Mouse (Mus musculus) liver, embryonic 14.5 days (tissue): ENCODE data around the gene Rubcn. TPM values are rescaled to one million over a fixed set of nuclear protein-coding genes. Genes with fewer than 3 reads are reported as not detected.

ENCODE experiments used
- ATAC-seq: fragments of 200-750 bp; cut with Nextera tagmentation; 2 replicates; pipeline ENCODE4 v1.8.0; 2017; ENCODE audit warnings: moderate number of reproducible peaks, mild to moderate bottlenecking, moderate library complexity; ENCODE audit not compliant: insufficient read depth
- DNase-seq, 3 experiments: peaks; one replicate each; pipeline ENCODE4 v3.0.0-alpha.2; 2012 to 2013; ENCODE audit warnings: low read depth in 3 of 3, low spot score in 3 of 3
- H3K27ac ChIP-seq: fragments of 300-500 bp; sonication (generic); 2 replicates; pipeline ENCODE4 v1.5.1; 2014; ENCODE audit warnings: moderate library complexity, mild to moderate bottlenecking, control low read depth, inconsistent platforms
- H3K27me3 ChIP-seq: fragments of 300-500 bp; sonication (generic); 2 replicates; pipeline ENCODE4 v1.6.1; 2014; ENCODE audit warnings: mild to moderate bottlenecking, low read length, moderate library complexity; ENCODE audit not compliant: control insufficient read depth, insufficient read depth
- H3K36me3 ChIP-seq: fragments of 300-500 bp; sonication (generic); replicated peaks from 2 replicates; pipeline ENCODE4 v1.6.1; 2014; ENCODE audit warnings: low read depth; ENCODE audit not compliant: control insufficient read depth, insufficient read depth
- H3K4me1 ChIP-seq, 2 experiments: fragments of 200-500 bp in 1 of 2; fragments of 300-500 bp in 1 of 2; sonication (generic) in 1 of 2; replicated peaks; 2 replicates each; pipeline ENCODE4 v1.6.1; 2012 to 2014; ENCODE audit warnings: antibody characterized with exemption in 1 of 2, inconsistent platforms in 1 of 2, low read length in 1 of 2; ENCODE audit not compliant: control insufficient read depth in 2 of 2, insufficient read depth in 2 of 2
- H3K4me2 ChIP-seq: fragments of 300-500 bp; sonication (generic); 2 replicates; pipeline ENCODE4 v1.6.1; 2014; ENCODE audit warnings: low read depth, mild to moderate bottlenecking, control low read depth, moderate library complexity
- H3K4me3 ChIP-seq, 2 experiments: fragments of 200-500 bp in 1 of 2; fragments of 300-500 bp in 1 of 2; sonication (generic) in 1 of 2; 2 replicates each; pipeline ENCODE4 v1.5.1; 2012 to 2014; ENCODE audit warnings: low read depth in 2 of 2, low read length in 2 of 2, mild to moderate bottlenecking in 2 of 2, control low read depth in 1 of 2, inconsistent platforms in 1 of 2, moderate library complexity in 1 of 2; ENCODE audit not compliant: insufficient read depth in 1 of 2
- H3K9ac ChIP-seq: fragments of 300-500 bp; sonication (generic); replicated peaks from 2 replicates; pipeline ENCODE4 v1.6.1; 2014; ENCODE audit warnings: mild to moderate bottlenecking, control low read depth, moderate library complexity
- H3K9me3 ChIP-seq: fragments of 300-500 bp; sonication (generic); 2 replicates; pipeline ENCODE4 v1.6.1; 2016; ENCODE audit warnings: low read length, mixed read lengths; ENCODE audit not compliant: control insufficient read depth
- CTCF ChIP-seq: IDR thresholded peaks from 2 replicates; pipeline ENCODE4 v1.5.1; 2016; ENCODE audit warnings: antibody characterized with exemption, low read depth, control low read depth
- EP300 ChIP-seq: IDR thresholded peaks from 2 replicates; pipeline ENCODE4 v1.6.1; 2016; ENCODE audit warnings: antibody characterized with exemption, low read depth
- WGBS: fragments of 180-500 bp; shearing (Covaris S2); extraction: QIAGEN DNeasy Blood & Tissue Kit; methylation state at CpG from one replicate; pipeline ENCODE4 v1.1.7; 2014; ENCODE audit not compliant: insufficient replicate concordance; 5-methylcytosine and 5-hydroxymethylcytosine counted together
- polyA plus RNA-seq, 2 experiments: library from polyadenylated mRNA; depleted of rRNA in 1 of 2; stranded (reverse) in 1 of 2; unstranded in 1 of 2; fragments of >200 nt; fragmentation: Nextera tagmentation in 1 of 2; extraction: Ambion mirVana in 1 of 2; gene quantifications; 2 replicates each; pipeline versions ENCODE4 v1.2.1 to v1.2.3; 2012 to 2014

Gene Rubcn
- polyA plus RNA-seq, 2 experiments = 3.1 to 3.9 TPM

GRCm38 (mm10) chr16:32861813-32862385 lies 15.7 kb downstream of the Rubcn start:
- ATAC-seq = no peak
- WGBS = 85% methylated on average over 3 of the region's 3 CpGs
- no peak for DNase-seq

GRCm38 (mm10) chr16:32858771-32859636 lies 18.6 kb downstream of the Rubcn start:
- ATAC-seq = no peak
- Histone ChIP-seq H3K4me2 (no peak overlapping the region), H3K9ac (no peak overlapping the region), H3K36me3 (no peaks in the 10 kb centered on the region), H3K9me3 (no peaks in the 10 kb centered on the region), H3K27me3 (no peaks in the 10 kb centered on the region), H3K4me1 (peaks cover 0 to 6% of the 10 kb centered on the region in 2 experiments; a peak in 2 of 4 replicates), H3K27ac (no peak overlapping the region), H3K4me3 (no peak overlapping the region)
- DNase-seq = no peak
- 50% methylated on average over 12 of the region's 12 CpGs for WGBS
- TF ChIP-seq EP300 = no peak
- TF ChIP-seq CTCF = no peak

More at GRCm38 (mm10) chr16:32861813-32862385, 15.7 kb downstream of the Rubcn start:
- Histone ChIP-seq H3K9me3 (no peaks in the 10 kb centered on the region), H3K4me3 (no peak overlapping the region), H3K4me2 (no peak overlapping the region), H3K9ac (no peak overlapping the region), H3K36me3 (no peaks in the 10 kb centered on the region), H3K27ac (no peak overlapping the region), H3K4me1 (no peaks in the 10 kb centered on the region; a peak in 1 of 4 replicates), H3K27me3 (no peaks in the 10 kb centered on the region)
- no peak for TF ChIP-seq CTCF
- no peak for TF ChIP-seq EP300

GRCm38 (mm10) chr16:32858356-32858755 lies 19.2 kb downstream of the Rubcn start:
- peaks cover 0 to 6% of the 10 kb centered on the region in 2 experiments; a peak in 2 of 4 replicates for H3K4me1 ChIP-seq
- no peak for DNase-seq
- no peaks in the 10 kb centered on the region for H3K9me3 ChIP-seq
- no peak overlapping the region for H3K4me3 ChIP-seq
- H3K9ac ChIP-seq = no peak overlapping the region
- H3K4me2 ChIP-seq = no peak overlapping the region
- no peaks in the 10 kb centered on the region for H3K36me3 ChIP-seq
- no peak for TF ChIP-seq EP300
- no peak for TF ChIP-seq CTCF
- no peak overlapping the region for H3K27ac ChIP-seq
- 58% methylated on average over 4 of the region's 4 CpGs for WGBS
- no peaks in the 10 kb centered on the region for H3K27me3 ChIP-seq
- no peak for ATAC-seq

GRCm38 (mm10) chr16:32856751-32857150 lies 20.8 kb downstream of the Rubcn start:
- Histone ChIP-seq H3K4me3 (no peak overlapping the region), H3K4me1 (peaks cover 0 to 6% of the 10 kb centered on the region in 2 experiments; a peak in 2 of 4 replicates), H3K27ac (no peak overlapping the region), H3K4me2 (no peak overlapping the region), H3K9me3 (no peaks in the 10 kb centered on the region), H3K27me3 (no peaks in the 10 kb centered on the region), H3K9ac (no peak overlapping the region), H3K36me3 (no peaks in the 10 kb centered on the region)
- DNase-seq (no peak), ATAC-seq (no peak)
- WGBS = 77% methylated on average over 3 of the region's 3 CpGs
- TF ChIP-seq EP300 = no peak
- no peak for TF ChIP-seq CTCF

- WGBS = 30% methylated on average over 2 of the region's 2 CpGs
- H3K4me3 ChIP-seq = no peak overlapping the region
- no peaks in the 10 kb centered on the region for H3K9me3 ChIP-seq
- no peaks in the 10 kb centered on the region for H3K36me3 ChIP-seq
- DNase-seq (no peak), ATAC-seq (no peak)
- H3K9ac ChIP-seq = no peak overlapping the region
- no peak overlapping the region for H3K4me2 ChIP-seq
- TF ChIP-seq CTCF (no peak), EP300 (no peak)
- no peaks in the 10 kb centered on the region for H3K27me3 ChIP-seq
- H3K4me1 ChIP-seq = peaks cover 0 to 6% of the 10 kb centered on the region in 2 experiments; a peak in 2 of 4 replicates
- no peak overlapping the region for H3K27ac ChIP-seq
Observed at GRCm38 (mm10) chr16:32854050-32854571, 23.5 kb downstream of the Rubcn start.
